Mouse (Mus musculus): Measurements from ENCODE around the gene Cacng5. TPM values are rescaled to one million over a fixed set of nuclear protein-coding genes. Genes with fewer than 3 reads are reported as not detected.

Cacng5 gene
- 0.17 and 0.21 TPM in 2 replicates for polyA plus RNA-seq (2015; fragmentation: Nextera tagmentation; extraction: Ambion mirVana)

DNA sequence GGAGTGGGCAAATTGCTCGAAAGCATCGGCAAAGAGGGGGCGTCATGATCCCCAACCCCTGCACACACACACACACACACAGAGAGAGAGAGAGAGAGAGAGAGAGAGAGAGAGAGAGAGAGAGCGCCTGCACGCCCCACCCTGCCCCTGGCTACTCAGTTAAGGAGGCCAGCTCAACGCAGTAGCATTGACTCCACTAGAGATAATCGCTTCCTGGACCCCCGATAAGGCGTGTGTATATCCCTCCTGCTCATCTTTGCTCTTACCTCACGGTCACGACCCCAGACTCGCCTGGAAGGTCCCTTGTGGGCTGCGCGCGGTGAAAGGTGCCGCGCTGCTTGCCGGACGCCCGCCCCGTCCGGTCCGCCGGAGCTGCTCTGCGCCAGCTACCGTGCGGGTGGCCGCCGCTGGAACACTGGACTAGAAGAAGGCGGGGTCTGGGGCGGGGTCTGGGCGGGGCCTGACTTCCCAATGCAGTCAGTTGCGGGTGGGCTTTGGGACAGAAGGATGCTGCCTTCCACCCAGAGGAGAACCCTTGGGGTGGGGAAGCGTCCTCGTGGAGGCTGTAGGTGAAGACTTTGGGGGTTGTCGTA lies at the start of gene Cacng5:
Gene Cacng5 (minus strand): TSS at position 422 of the 593 bp plus-strand sequence.
- H3K9ac ChIP-seq (ENCODE audit: low read length): no peak within 1 kb of the TSS
- no peak for ATAC-seq (ENCODE audit: low FRiP score, low TSS enrichment)
- no peaks in the 10 kb centered on the region for H3K36me3 ChIP-seq (ENCODE audit: control insufficient read depth, insufficient read depth, low read length)

DNA sequence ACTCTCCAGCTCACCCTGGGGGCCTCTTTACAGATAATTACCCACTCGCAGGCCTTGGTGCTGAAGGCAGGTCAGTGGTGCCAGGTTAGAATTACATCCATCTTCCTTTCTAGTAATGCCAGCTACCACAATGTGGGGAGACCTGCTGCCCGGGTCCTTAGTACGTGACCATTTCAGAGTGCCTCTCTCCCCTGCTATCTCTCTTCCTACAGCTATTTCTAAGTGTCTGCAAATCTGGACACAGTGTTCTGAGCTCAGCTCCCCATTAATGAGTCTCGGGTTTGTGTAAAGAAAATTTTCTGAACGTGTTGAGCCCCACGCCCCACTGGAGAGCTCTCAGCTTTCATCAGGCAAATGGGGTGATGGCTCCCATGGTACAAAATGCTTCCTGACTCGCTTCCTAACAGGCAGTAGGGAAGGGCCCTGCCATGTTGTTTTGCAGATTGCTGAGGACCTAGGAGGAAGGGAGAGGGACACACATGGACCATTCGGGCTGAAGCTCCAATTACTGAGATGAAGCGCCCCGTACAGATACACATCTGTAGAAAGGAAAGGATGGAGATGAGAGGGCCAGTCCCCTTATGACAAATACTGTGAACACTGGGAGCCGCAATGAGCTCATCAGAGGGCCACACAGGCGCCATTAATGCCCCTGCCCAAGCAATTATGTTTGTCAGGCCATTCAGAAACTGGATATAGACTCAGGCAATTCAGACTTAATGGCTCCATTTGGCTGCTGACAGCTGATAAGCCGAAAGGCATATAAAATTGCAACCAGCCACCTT lies 42.9 kb upstream of the Cacng5 start:
- Histone ChIP-seq H3K9me3 (ENCODE audit: control insufficient read depth, low read length) (no peaks in the 10 kb centered on the region), H3K4me1 (replicated peaks; ENCODE audit: control insufficient read depth, insufficient read depth) (no peaks in the 10 kb centered on the region), H3K9ac (ENCODE audit: low read length) (no peak overlapping the region), H3K4me2 (replicated peaks; ENCODE audit: low read depth) (no peak overlapping the region), H3K27me3 (ENCODE audit: control insufficient read depth, insufficient read depth, low read length) (no peaks in the 10 kb centered on the region), H3K4me3 (ENCODE audit: low read depth, low read length) (no peak overlapping the region), H3K27ac (replicated peaks) (no peak overlapping the region), H3K36me3 (ENCODE audit: control insufficient read depth, insufficient read depth, low read length) (peaks cover 5% of the 10 kb centered on the region; the same call in 1 of the 2 replicates)
- no peak for DNase-seq (ENCODE audit: low spot score)
- 81% methylated on average over 13 of the region's 13 CpGs for WGBS
- TF ChIP-seq CTCF (IDR thresholded peaks at IDR 0.05; ENCODE audit: low read depth): no peak
- no peak for ATAC-seq (ENCODE audit: low FRiP score, low TSS enrichment)

More for the DNA sequence above, at the start of gene Cacng5:
- DNase-seq (ENCODE audit: low spot score): peak; percentile 48
- H3K4me1 ChIP-seq (replicated peaks; ENCODE audit: control insufficient read depth, insufficient read depth): no peaks in the 10 kb centered on the region
- H3K9me3 ChIP-seq (ENCODE audit: control insufficient read depth, low read length): no peaks in the 10 kb centered on the region
- no peak within 1 kb of the TSS for H3K4me2 ChIP-seq (replicated peaks; ENCODE audit: low read depth)
- H3K27me3 ChIP-seq (ENCODE audit: control insufficient read depth, insufficient read depth, low read length): no peaks in the 10 kb centered on the region
- no peak for TF ChIP-seq EP300 (optimal IDR thresholded peaks at IDR 0.05)
- no peak for TF ChIP-seq CTCF (IDR thresholded peaks at IDR 0.05; ENCODE audit: low read depth)
- 6% methylated on average over 34 of the region's 36 CpGs for whole genome bisulfite sequencing
- no peak within 1 kb of the TSS for H3K27ac ChIP-seq (replicated peaks)
- no peak within 1 kb of the TSS for H3K4me3 ChIP-seq (ENCODE audit: low read depth, low read length)

DNA sequence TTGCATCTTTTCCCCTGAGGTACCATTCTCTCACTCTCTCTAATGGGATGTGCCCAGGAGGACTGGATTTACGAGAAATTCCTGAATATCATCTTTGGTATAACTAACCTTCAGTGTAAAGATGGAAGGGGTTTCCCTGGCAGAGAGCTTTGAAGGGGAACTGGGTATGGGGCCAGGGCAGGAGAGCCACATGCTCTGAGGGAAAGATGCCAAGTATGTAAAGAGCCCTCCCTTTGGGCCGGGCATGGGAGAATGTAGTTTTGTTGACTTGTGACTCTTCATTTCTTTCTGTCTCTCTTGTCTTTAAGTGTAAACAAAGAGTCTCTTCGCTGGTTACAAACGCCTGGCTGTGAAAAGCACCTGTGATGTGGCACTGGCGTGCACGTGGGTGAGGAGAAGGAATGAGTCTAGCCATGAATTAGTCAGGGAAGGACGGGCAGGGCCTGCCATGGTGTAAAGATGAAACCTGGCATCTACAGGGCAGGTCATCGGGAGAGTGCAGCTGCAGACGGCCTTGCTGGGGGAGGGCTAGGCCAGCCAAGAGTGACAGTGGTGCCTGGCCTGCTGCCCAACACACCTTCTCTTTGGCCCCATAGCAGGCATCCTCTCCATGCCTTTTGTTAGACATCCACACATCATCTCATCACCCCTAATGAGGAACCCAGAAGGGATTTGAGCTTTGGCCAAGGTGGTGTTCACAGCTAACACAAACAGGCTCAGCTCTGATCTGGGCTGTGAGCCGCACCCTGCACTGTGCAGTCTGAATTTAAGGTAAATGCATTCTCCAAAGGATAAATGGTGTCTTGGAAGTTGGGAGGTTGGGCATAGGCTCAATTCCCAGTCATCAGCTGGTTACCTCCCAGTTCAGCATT lies 40.6 kb upstream of the Cacng5 start:
- DNase-seq (ENCODE audit: low spot score): no peak
- Histone ChIP-seq H3K27ac (replicated peaks) (no peak overlapping the region), H3K9me3 (ENCODE audit: control insufficient read depth, low read length) (no peaks in the 10 kb centered on the region), H3K9ac (ENCODE audit: low read length) (no peak overlapping the region), H3K4me3 (ENCODE audit: low read depth, low read length) (no peak overlapping the region), H3K27me3 (ENCODE audit: control insufficient read depth, insufficient read depth, low read length) (no peaks in the 10 kb centered on the region), H3K4me1 (replicated peaks; ENCODE audit: control insufficient read depth, insufficient read depth) (no peaks in the 10 kb centered on the region), H3K36me3 (ENCODE audit: control insufficient read depth, insufficient read depth, low read length) (peaks cover 4% of the 10 kb centered on the region; the same call in 1 of the 2 replicates), H3K4me2 (replicated peaks; ENCODE audit: low read depth) (no peak overlapping the region)
- TF ChIP-seq EP300 (optimal IDR thresholded peaks at IDR 0.05) (no peak), CTCF (IDR thresholded peaks at IDR 0.05; ENCODE audit: low read depth) (no peak)
- ATAC-seq (ENCODE audit: low FRiP score, low TSS enrichment): no peak
- WGBS: 68% methylated on average over 10 of the region's 10 CpGs

DNA sequence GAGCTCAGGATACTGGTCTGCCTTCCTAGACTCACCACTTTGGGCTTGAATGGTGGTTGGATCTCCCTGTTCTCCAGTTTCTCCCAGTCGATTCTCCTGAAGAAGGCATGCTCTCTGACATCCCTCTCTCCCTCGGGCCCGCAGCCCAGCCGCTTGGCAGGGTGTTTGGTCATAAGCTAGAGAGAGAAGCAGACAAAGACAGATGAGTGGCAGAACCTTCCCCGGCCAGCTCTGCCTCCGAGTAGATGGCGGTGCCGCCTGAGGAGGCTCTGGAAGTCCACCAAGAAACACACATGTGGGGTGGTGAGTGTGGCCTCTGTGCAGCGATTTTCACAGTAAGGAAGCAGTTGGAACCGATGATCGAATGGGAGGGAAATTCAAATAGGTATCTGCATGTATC lies 36.6 kb upstream of the Cacng5 start:
- Histone ChIP-seq H3K4me3 (ENCODE audit: low read depth, low read length) (no peak overlapping the region), H3K4me1 (replicated peaks; ENCODE audit: control insufficient read depth, insufficient read depth) (no peaks in the 10 kb centered on the region), H3K4me2 (replicated peaks; ENCODE audit: low read depth) (no peak overlapping the region), H3K36me3 (ENCODE audit: control insufficient read depth, insufficient read depth, low read length) (no peaks in the 10 kb centered on the region; the same call in 1 of the 2 replicates), H3K9me3 (ENCODE audit: control insufficient read depth, low read length) (no peaks in the 10 kb centered on the region), H3K27me3 (ENCODE audit: control insufficient read depth, insufficient read depth, low read length) (no peaks in the 10 kb centered on the region), H3K9ac (ENCODE audit: low read length) (no peak overlapping the region), H3K27ac (replicated peaks) (no peak overlapping the region)
- DNase-seq (ENCODE audit: low spot score): no peak
- WGBS: 80% methylated on average over 11 of the region's 11 CpGs
- ATAC-seq (ENCODE audit: low FRiP score, low TSS enrichment): no peak
- TF ChIP-seq EP300 (optimal IDR thresholded peaks at IDR 0.05): no peak
- TF ChIP-seq CTCF (IDR thresholded peaks at IDR 0.05; ENCODE audit: low read depth): no peak

DNA sequence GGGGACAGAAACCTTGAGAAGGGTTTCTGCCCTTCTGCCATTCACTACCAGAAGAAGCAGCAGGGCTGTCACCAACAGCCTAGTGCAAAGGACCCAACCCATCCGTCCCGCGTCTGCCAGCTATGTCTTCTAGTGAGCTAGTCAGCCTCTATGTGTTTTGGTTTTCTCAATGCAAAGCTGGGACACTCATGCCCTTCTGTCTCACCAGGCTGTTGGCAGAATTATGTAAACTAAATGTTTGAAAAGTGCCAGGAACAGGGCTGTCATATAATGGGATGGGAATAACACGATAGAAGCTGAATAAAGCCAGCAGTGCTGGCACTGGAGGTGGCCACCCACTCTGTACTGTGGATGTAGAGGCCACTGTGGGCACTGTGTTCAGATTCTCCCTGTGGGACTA lies 35.8 kb upstream of the Cacng5 start:
- no peak overlapping the region for H3K4me2 ChIP-seq (replicated peaks; ENCODE audit: low read depth)
- no peaks in the 10 kb centered on the region for H3K9me3 ChIP-seq (ENCODE audit: control insufficient read depth, low read length)
- H3K4me3 ChIP-seq (ENCODE audit: low read depth, low read length): no peak overlapping the region
- no peak overlapping the region for H3K9ac ChIP-seq (ENCODE audit: low read length)
- H3K27me3 ChIP-seq (ENCODE audit: control insufficient read depth, insufficient read depth, low read length): no peaks in the 10 kb centered on the region
- TF ChIP-seq CTCF (IDR thresholded peaks at IDR 0.05; ENCODE audit: low read depth): no peak
- no peak for TF ChIP-seq EP300 (optimal IDR thresholded peaks at IDR 0.05)
- DNase-seq (ENCODE audit: low spot score) (no peak), ATAC-seq (ENCODE audit: low FRiP score, low TSS enrichment) (no peak)
- no peak overlapping the region for H3K27ac ChIP-seq (replicated peaks)
- 82% methylated on average over 4 of the region's 4 CpGs for WGBS
- H3K4me1 ChIP-seq (replicated peaks; ENCODE audit: control insufficient read depth, insufficient read depth): no peaks in the 10 kb centered on the region
- no peaks in the 10 kb centered on the region; the same call in 1 of the 2 replicates for H3K36me3 ChIP-seq (ENCODE audit: control insufficient read depth, insufficient read depth, low read length)

Measured in stomach, postnatal 0 days (tissue).